Mouse (Mus musculus) ES-E14 (cell line): ENCODE data around the gene Gli3. TPM values are rescaled to one million over a fixed set of nuclear protein-coding genes. Genes with fewer than 3 reads are reported as not detected.

Source experiments
- DNase-seq: peaks from one replicate; pipeline ENCODE4 v3.0.0-alpha.2; 2013; ENCODE audit warnings: low read depth, low spot score
- H3K27ac ChIP-seq: 2 replicates; pipeline ENCODE4 v1.5.1; 2012; ENCODE audit warnings: low read depth, mild to moderate bottlenecking, low read length, moderate library complexity, mixed read lengths; ENCODE audit not compliant: poor library complexity, insufficient read depth, severe bottlenecking
- H3K36me3 ChIP-seq: 2 replicates; pipeline ENCODE4 v1.6.1; 2012; ENCODE audit warnings: mild to moderate bottlenecking, low read length, moderate library complexity, mixed read lengths; ENCODE audit not compliant: control insufficient read depth, poor library complexity, insufficient read depth, severe bottlenecking
- H3K4me1 ChIP-seq, 2 experiments: fragments of 150-350 bp in 1 of 2; sonication (generic) in 1 of 2; 2 replicates each; pipeline ENCODE4 v1.6.1; 2012; ENCODE audit warnings: low read length in 2 of 2, mild to moderate bottlenecking in 1 of 2, mixed read lengths in 1 of 2; ENCODE audit not compliant: control insufficient read depth in 2 of 2, insufficient read depth in 2 of 2, poor library complexity in 1 of 2
- H3K4me3 ChIP-seq, 2 experiments: fragments of 150-350 bp in 1 of 2; sonication (generic) in 1 of 2; 2 replicates each; pipeline ENCODE4 v1.5.1; 2012; ENCODE audit warnings: low read length in 2 of 2, low read depth in 1 of 2, mild to moderate bottlenecking in 1 of 2, mixed read lengths in 1 of 2; ENCODE audit not compliant: insufficient read depth in 1 of 2, poor library complexity in 1 of 2, severe bottlenecking in 1 of 2
- H3K9ac ChIP-seq: 2 replicates; pipeline ENCODE4 v1.6.1; 2012; ENCODE audit warnings: low read depth, mild to moderate bottlenecking, low read length, mixed read lengths; ENCODE audit not compliant: poor library complexity, insufficient read depth, severe bottlenecking
- H3K9me3 ChIP-seq: fragments of 150-350 bp; sonication (generic); 2 replicates; pipeline ENCODE4 v1.6.1; 2012; ENCODE audit warnings: low read depth, mild to moderate bottlenecking, low read length; ENCODE audit not compliant: control insufficient read depth, insufficient read depth
- CHD2 ChIP-seq: IDR thresholded peaks from 2 replicates; pipeline ENCODE4 v1.6.1; 2014; ENCODE audit warnings: mild to moderate bottlenecking, low read depth, low read length, inconsistent platforms
- HCFC1 ChIP-seq: IDR thresholded peaks from 2 replicates; pipeline ENCODE4 v1.6.1; 2012; ENCODE audit warnings: low read length, inconsistent platforms, borderline replicate concordance; ENCODE audit not compliant: insufficient read depth
- MAFK ChIP-seq: IDR thresholded peaks from 2 replicates; pipeline ENCODE4 v1.6.1; 2014; ENCODE audit warnings: mild to moderate bottlenecking, low read depth, low read length, inconsistent platforms; ENCODE audit not compliant: insufficient read depth
- ZC3H11A ChIP-seq: IDR thresholded peaks from 2 replicates; pipeline ENCODE4 v1.6.1; 2012; ENCODE audit warnings: low read depth, mild to moderate bottlenecking, inconsistent platforms, low read length, borderline replicate concordance
- ZNF384 ChIP-seq: IDR thresholded peaks from 2 replicates; pipeline ENCODE4 v1.6.1; 2012; ENCODE audit warnings: low read depth, low read length, inconsistent platforms
- in situ Hi-C, 2 experiments: fragments of 600-800 bp; cut with MboI; formaldehyde crosslinking; loops; one replicate each; pipeline ENCODE4 v1.15.1; 2025; ENCODE audit warnings: low sequenced_read_pairs in 2 of 2, inconsistent platforms in 1 of 2; ENCODE audit not compliant: unreplicated experiment in 2 of 2
- total RNA-seq: library from RNA; depleted of rRNA; stranded (reverse); fragments of 300-350 nt; gene quantifications from 2 replicates; pipeline ENCODE4 v1.2.3, GENCODE M21; 2012; rRNA removed

Gli3 gene
- total RNA-seq: 7.3 and 9.3 TPM in 2 replicates

- in situ Hi-C loops: no loop called here
- DNase-seq: peak; percentile 59
- TF ChIP-seq MAFK (no peak), HCFC1 (0 out of 2 replicates have a peak, but pooled peaks have one; percentile 5), ZNF384 (no peak), ZC3H11A (no peak), CHD2 (peak; percentile 65; the same call in 1 of the 2 replicates)
- Histone ChIP-seq H3K36me3 (no peaks in the 10 kb centered on the region), H3K4me3 (peak within 1 kb of the TSS; percentile 83 to 86), H3K9ac (peak within 1 kb of the TSS; percentile 82), H3K4me1 (no peaks in the 10 kb centered on the region), H3K27ac (no peak within 1 kb of the TSS), H3K9me3 (no peaks in the 10 kb centered on the region)
Observed at GRCm38 (mm10) chr13:15462830-15463491, at the start of gene Gli3. Gene Gli3 (plus strand): TSS chr13:15463235.

GRCm38 (mm10) chr13:15421182-15421750 lies 41.8 kb upstream of the Gli3 start:
- H3K27ac ChIP-seq: no peak overlapping the region
- no peaks in the 10 kb centered on the region for H3K36me3 ChIP-seq
- no peak overlapping the region for H3K9ac ChIP-seq
- no peak overlapping the region for H3K4me3 ChIP-seq
- TF ChIP-seq MAFK (no peak), ZC3H11A (no peak), HCFC1 (no peak), CHD2 (no peak), ZNF384 (no peak)
- H3K9me3 ChIP-seq: no peaks in the 10 kb centered on the region
- no peaks in the 10 kb centered on the region for H3K4me1 ChIP-seq
- no peak for DNase-seq
- in situ Hi-C loops: no loop called here

GRCm38 (mm10) chr13:15442002-15442401 lies 21.0 kb upstream of the Gli3 start:
- peaks cover 0 to 6% of the 10 kb centered on the region in 2 experiments; a peak in 2 of 4 replicates for H3K4me1 ChIP-seq
- no peaks in the 10 kb centered on the region for H3K9me3 ChIP-seq
- no peak overlapping the region for H3K27ac ChIP-seq
- TF ChIP-seq MAFK (no peak), HCFC1 (no peak), ZC3H11A (no peak), CHD2 (no peak), ZNF384 (no peak)
- H3K9ac ChIP-seq: no peak overlapping the region
- DNase-seq: no peak
- H3K36me3 ChIP-seq: no peaks in the 10 kb centered on the region
- in situ Hi-C loops: no loop called here
- H3K4me3 ChIP-seq: no peak overlapping the region

- Histone ChIP-seq H3K36me3 (no peaks in the 10 kb centered on the region), H3K4me1 (peaks cover 0 to 6% of the 10 kb centered on the region in 2 experiments; a peak in 2 of 4 replicates), H3K9me3 (no peaks in the 10 kb centered on the region), H3K4me3 (no peak overlapping the region), H3K27ac (no peak overlapping the region), H3K9ac (no peak overlapping the region)
- no peak for DNase-seq
- in situ Hi-C loops: no loop called here
- no peak for TF ChIP-seq ZC3H11A
- no peak for TF ChIP-seq HCFC1
- no peak for TF ChIP-seq CHD2
- TF ChIP-seq ZNF384: no peak
- no peak for TF ChIP-seq MAFK
Observed at GRCm38 (mm10) chr13:15444312-15444711, 18.7 kb upstream of the Gli3 start.
